Mouse (Mus musculus): ENCODE measurements around the gene Gm44511. TPM values are rescaled to one million over a fixed set of nuclear protein-coding genes. Genes with fewer than 3 reads are reported as not detected.
"Not testable (repeated sequence)": the region's sequence is repeated elsewhere in the genome, so short reads cannot be mapped to it uniquely, and the experiment has no call there.

Gm44511 gene
- polyA plus RNA-seq, 1 experiment from 2014 or later = not detected

- TF ChIP-seq CTCF (IDR thresholded peaks at IDR 0.05; ENCODE audit: low read depth) = no peak
- DNase-seq (no peak), ATAC-seq (ENCODE audit: insufficient read depth) (no peak)
- H3K9ac ChIP-seq = no peak within 1 kb of the TSS
- no peaks in the 10 kb centered on the region for H3K9me3 ChIP-seq (ENCODE audit: low read depth, low read length)
- H3K4me1 ChIP-seq (ENCODE audit: insufficient read depth) = no peaks in the 10 kb centered on the region
- H3K27me3 ChIP-seq (ENCODE audit: insufficient read depth, low read length) = no peaks in the 10 kb centered on the region
- WGBS = 90% methylated on average over 2 of the region's 2 CpGs
- H3K36me3 ChIP-seq (ENCODE audit: insufficient read depth) = no peaks in the 10 kb centered on the region
- no peak within 1 kb of the TSS for H3K27ac ChIP-seq (ENCODE audit: low read depth)
- H3K4me2 ChIP-seq = no peak within 1 kb of the TSS
- no peak within 1 kb of the TSS for H3K4me3 ChIP-seq (ENCODE audit: low read depth, low read length)
These were observed 37.0 kb downstream of the Gm44511 start, which contains the start of gene Klrb1c for GRCm38 (mm10) chr6:128789115-128789514. Klrb1c (minus strand) TSS chr6:128789215.

DNA sequence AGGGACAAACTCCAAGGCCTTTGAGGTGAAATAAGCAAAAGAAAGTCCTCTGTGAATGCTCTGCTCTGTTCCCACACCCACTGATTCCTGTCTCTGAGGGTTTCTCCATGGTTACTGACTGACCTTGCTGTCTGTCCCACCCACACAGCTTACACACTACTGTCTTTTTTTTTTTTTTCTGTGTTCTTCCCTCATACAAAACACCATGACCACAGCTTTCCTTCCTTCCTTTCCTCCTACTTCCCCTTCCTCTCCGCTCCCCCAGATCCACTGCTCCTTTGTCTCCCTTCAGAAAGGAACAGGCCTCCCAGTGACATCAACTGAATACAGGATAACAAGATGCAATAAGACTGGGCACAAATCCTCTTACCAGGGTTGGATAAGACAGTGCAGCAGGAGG lies 37.6 kb downstream of the Gm44511 start:
- Histone ChIP-seq H3K9me3 (ENCODE audit: low read depth, low read length) (no peaks in the 10 kb centered on the region), H3K4me1 (ENCODE audit: insufficient read depth) (no peaks in the 10 kb centered on the region), H3K4me2 (no peak overlapping the region), H3K27ac (ENCODE audit: low read depth) (no peak overlapping the region), H3K9ac (no peak overlapping the region), H3K4me3 (ENCODE audit: low read depth, low read length) (no peak overlapping the region), H3K36me3 (ENCODE audit: insufficient read depth) (no peaks in the 10 kb centered on the region), H3K27me3 (ENCODE audit: insufficient read depth, low read length) (no peaks in the 10 kb centered on the region)
- no peak for DNase-seq
- 95% methylated on average over 1 of the region's 1 CpGs for WGBS
- ATAC-seq (ENCODE audit: insufficient read depth) = no peak
- no peak for TF ChIP-seq CTCF (IDR thresholded peaks at IDR 0.05; ENCODE audit: low read depth)

DNA sequence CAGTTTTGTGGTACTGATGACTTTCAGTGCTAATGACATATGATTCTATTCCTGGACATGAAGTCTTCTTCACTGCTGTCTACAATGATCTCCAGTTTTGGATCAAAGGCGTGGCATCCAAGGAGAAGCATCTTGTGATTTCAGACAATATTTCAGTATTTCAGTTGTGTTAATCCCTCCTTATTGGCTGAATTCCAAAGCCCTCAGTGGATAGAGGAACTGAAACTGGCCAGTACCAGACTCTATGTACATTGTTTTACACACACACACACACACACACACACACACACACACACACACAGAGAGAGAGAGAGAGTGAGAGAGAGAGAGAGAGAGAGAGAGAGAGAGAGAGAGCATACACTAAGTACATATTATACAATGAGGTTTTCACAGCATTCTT lies 39.7 kb downstream of the Gm44511 start:
- not testable (repeated sequence) for H3K9me3 ChIP-seq (ENCODE audit: low read depth, low read length); DNase-seq; H3K27ac ChIP-seq (ENCODE audit: low read depth); H3K4me3 ChIP-seq (ENCODE audit: low read depth, low read length); H3K27me3 ChIP-seq (ENCODE audit: insufficient read depth, low read length); H3K4me2 ChIP-seq; H3K4me1 ChIP-seq (ENCODE audit: insufficient read depth); H3K36me3 ChIP-seq (ENCODE audit: insufficient read depth); H3K9ac ChIP-seq; ATAC-seq (ENCODE audit: insufficient read depth)
- WGBS = 83% methylated on average over 1 of the region's 1 CpGs

DNA sequence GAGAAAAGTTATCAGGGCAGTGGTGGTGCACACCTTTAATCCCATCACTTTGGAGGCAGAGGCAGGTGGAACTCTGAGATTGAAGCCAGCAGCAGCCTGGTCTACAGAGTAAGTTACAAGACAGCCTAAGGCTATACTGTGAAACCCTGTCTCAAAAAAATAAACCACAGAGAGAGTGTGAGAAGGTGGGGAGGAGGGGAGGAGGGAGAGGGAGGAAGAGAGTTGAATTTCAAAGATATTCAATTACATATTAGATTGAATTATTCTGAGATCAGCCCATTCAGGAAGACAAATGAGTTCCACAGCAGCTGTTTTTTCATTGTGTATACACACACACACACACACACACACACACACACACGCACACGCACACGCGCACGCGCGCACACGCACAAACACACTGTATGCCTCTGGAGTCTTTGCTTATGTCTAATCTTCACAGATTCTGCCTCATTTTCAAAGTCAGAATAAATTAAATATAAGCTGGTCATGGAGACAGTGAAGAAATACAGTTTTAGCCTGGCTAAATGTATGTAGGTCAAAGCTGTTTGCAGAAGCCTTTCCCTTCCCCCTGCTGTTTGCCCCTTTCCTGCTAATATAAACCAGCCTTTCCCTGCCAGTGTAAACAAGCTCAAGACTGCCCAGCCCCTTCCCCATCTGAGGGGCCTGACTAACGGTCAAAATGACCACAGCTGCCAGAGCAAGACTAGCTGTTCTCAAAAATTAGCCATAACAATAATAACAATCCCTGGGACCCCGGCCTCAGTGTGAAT lies 56.4 kb downstream of the Gm44511 start:
- Histone ChIP-seq H3K4me3 (ENCODE audit: low read depth, low read length) (no peak overlapping the region), H3K9me3 (ENCODE audit: low read depth, low read length) (no peaks in the 10 kb centered on the region; the same call in 1 of the 2 replicates), H3K4me2 (peak overlapping the region; percentile 41), H3K9ac (no peak overlapping the region), H3K36me3 (ENCODE audit: insufficient read depth) (no peaks in the 10 kb centered on the region), H3K27ac (ENCODE audit: low read depth) (peak overlapping the region; percentile 55), H3K27me3 (ENCODE audit: insufficient read depth, low read length) (no peaks in the 10 kb centered on the region), H3K4me1 (ENCODE audit: insufficient read depth) (no peaks in the 10 kb centered on the region)
- ATAC-seq (ENCODE audit: insufficient read depth) (peak; percentile 69), DNase-seq (peak; percentile 70)
- 34% methylated on average over 10 of the region's 10 CpGs for WGBS
- no peak for TF ChIP-seq CTCF (IDR thresholded peaks at IDR 0.05; ENCODE audit: low read depth)

DNA sequence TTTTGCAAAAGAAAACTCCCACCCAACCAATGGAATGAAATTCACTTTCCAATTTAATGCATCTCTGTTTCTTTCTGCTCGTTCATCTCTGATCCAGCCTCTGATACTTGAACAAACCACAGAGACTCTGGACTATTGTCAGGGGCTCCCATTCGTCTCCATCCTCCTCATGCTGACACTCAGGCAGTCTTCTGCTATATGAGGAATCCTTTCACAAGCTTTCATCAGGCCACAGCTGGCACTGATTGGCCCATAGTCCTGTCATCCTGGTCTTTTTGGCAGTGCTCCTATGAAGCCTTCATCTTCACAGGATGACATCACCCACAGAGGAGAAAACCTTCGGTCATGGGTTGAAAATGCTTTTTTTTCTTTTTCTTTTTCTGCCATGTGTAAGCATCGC lies 58.1 kb downstream of the Gm44511 start:
- no peak for ATAC-seq (ENCODE audit: insufficient read depth)
- DNase-seq = no peak
- H3K27ac ChIP-seq (ENCODE audit: low read depth) = no peak overlapping the region
- no peaks in the 10 kb centered on the region; the same call in 1 of the 2 replicates for H3K9me3 ChIP-seq (ENCODE audit: low read depth, low read length)
- H3K4me1 ChIP-seq (ENCODE audit: insufficient read depth) = no peaks in the 10 kb centered on the region
- no peaks in the 10 kb centered on the region for H3K36me3 ChIP-seq (ENCODE audit: insufficient read depth)
- no peak for TF ChIP-seq CTCF (IDR thresholded peaks at IDR 0.05; ENCODE audit: low read depth)
- H3K9ac ChIP-seq = no peak overlapping the region
- H3K4me2 ChIP-seq = no peak overlapping the region
- 69% methylated on average over 4 of the region's 4 CpGs for WGBS
- no peak overlapping the region for H3K4me3 ChIP-seq (ENCODE audit: low read depth, low read length)
- H3K27me3 ChIP-seq (ENCODE audit: insufficient read depth, low read length) = no peaks in the 10 kb centered on the region

GRCm38 (mm10) chr6:128766486-128767254 lies 59.4 kb downstream of the Gm44511 start:
- H3K9ac ChIP-seq; H3K4me3 ChIP-seq (ENCODE audit: low read depth, low read length); H3K36me3 ChIP-seq (ENCODE audit: insufficient read depth); H3K4me1 ChIP-seq (ENCODE audit: insufficient read depth); H3K27me3 ChIP-seq (ENCODE audit: insufficient read depth, low read length); H3K4me2 ChIP-seq; ATAC-seq (ENCODE audit: insufficient read depth); H3K9me3 ChIP-seq (ENCODE audit: low read depth, low read length): not testable (repeated sequence)
- DNase-seq = peak; percentile 79
- peak; percentile 68 for TF ChIP-seq CTCF (IDR thresholded peaks at IDR 0.05; ENCODE audit: low read depth)
- 37% methylated on average over 6 of the region's 6 CpGs for WGBS
- 0 out of 2 replicates have a peak overlapping the region, but pooled peaks have one; percentile 24 for H3K27ac ChIP-seq (ENCODE audit: low read depth)

- no peaks in the 10 kb centered on the region for H3K4me1 ChIP-seq (ENCODE audit: insufficient read depth)
- no peak for ATAC-seq (ENCODE audit: insufficient read depth)
- no peaks in the 10 kb centered on the region for H3K27me3 ChIP-seq (ENCODE audit: insufficient read depth, low read length)
- 83% methylated on average over 1 of the region's 1 CpGs for WGBS
- H3K9me3 ChIP-seq (ENCODE audit: low read depth, low read length) = no peaks in the 10 kb centered on the region
- no peak for TF ChIP-seq CTCF (IDR thresholded peaks at IDR 0.05; ENCODE audit: low read depth)
- no peaks in the 10 kb centered on the region for H3K36me3 ChIP-seq (ENCODE audit: insufficient read depth)
- no peak overlapping the region for H3K4me2 ChIP-seq
- DNase-seq = no peak
- no peak overlapping the region for H3K27ac ChIP-seq (ENCODE audit: low read depth)
- no peak overlapping the region for H3K4me3 ChIP-seq (ENCODE audit: low read depth, low read length)
- no peak overlapping the region for H3K9ac ChIP-seq
These were observed 60.9 kb downstream of the Gm44511 start for GRCm38 (mm10) chr6:128765211-128765610.
